Mouse (Mus musculus) hindbrain, embryonic 14.5 days (tissue): ENCODE measurements around the gene Garnl3. TPM values are rescaled to one million over a fixed set of nuclear protein-coding genes. Genes with fewer than 3 reads are reported as not detected.
"Not testable (repeated sequence)": the region's sequence is repeated elsewhere in the genome, so short reads cannot be mapped to it uniquely, and the experiment has no call there.

Source experiments
- ATAC-seq: fragments of 200-750 bp; cut with Nextera tagmentation; 2 replicates; pipeline ENCODE4 v1.8.0; 2017; ENCODE audit warnings: moderate number of reproducible peaks, mild to moderate bottlenecking, moderate TSS enrichment, moderate library complexity; ENCODE audit not compliant: low FRiP score
- DNase-seq: peaks from one replicate; pipeline ENCODE4 v3.0.0-alpha.2; 2015; ENCODE audit warnings: low spot score
- H3K27ac ChIP-seq: fragments of 300-500 bp; sonication (generic); 2 replicates; pipeline ENCODE4 v1.5.1; 2014; ENCODE audit warnings: mild to moderate bottlenecking, moderate library complexity
- H3K27me3 ChIP-seq: fragments of 300-500 bp; sonication (generic); 2 replicates; pipeline ENCODE4 v1.6.1; 2014; ENCODE audit warnings: mild to moderate bottlenecking, low read length, mixed read lengths; ENCODE audit not compliant: control insufficient read depth, insufficient read depth
- H3K36me3 ChIP-seq: fragments of 300-500 bp; sonication (generic); replicated peaks from 2 replicates; pipeline ENCODE4 v1.6.1; 2014; ENCODE audit not compliant: control insufficient read depth, insufficient read depth
- H3K4me1 ChIP-seq: fragments of 300-500 bp; sonication (generic); replicated peaks from 2 replicates; pipeline ENCODE4 v1.6.1; 2014; ENCODE audit warnings: antibody characterized with exemption, low read length, mixed read lengths; ENCODE audit not compliant: control insufficient read depth, insufficient read depth
- H3K4me2 ChIP-seq: fragments of 300-500 bp; sonication (generic); replicated peaks from 2 replicates; pipeline ENCODE4 v1.6.1; 2014; ENCODE audit warnings: mild to moderate bottlenecking, moderate library complexity
- H3K4me3 ChIP-seq: fragments of 300-500 bp; sonication (generic); replicated peaks from 2 replicates; pipeline ENCODE4 v1.5.1; 2014; ENCODE audit warnings: mild to moderate bottlenecking, low read length
- H3K9ac ChIP-seq: fragments of 300-500 bp; sonication (generic); 2 replicates; pipeline ENCODE4 v1.6.1; 2014
- H3K9me3 ChIP-seq: fragments of 300-500 bp; sonication (generic); 2 replicates; pipeline ENCODE4 v1.6.1; 2016; ENCODE audit warnings: low read length; ENCODE audit not compliant: control insufficient read depth
- WGBS: fragments of 180-500 bp; shearing (Covaris S2); extraction: QIAGEN DNeasy Blood & Tissue Kit; methylation state at CpG from one replicate; pipeline ENCODE4 v1.1.7; 2014; 5-methylcytosine and 5-hydroxymethylcytosine counted together
- polyA plus RNA-seq: library from polyadenylated mRNA; unstranded; fragments of >200 nt; fragmentation: Nextera tagmentation; extraction: Ambion mirVana; gene quantifications from 2 replicates; pipeline ENCODE4 v1.2.1, GENCODE M21; 2014

The Garnl3 gene
- polyA plus RNA-seq, 1 experiment from 2014 or later: 67.5 TPM

- not testable (repeated sequence) for H3K4me3 ChIP-seq, H3K27ac ChIP-seq, H3K9ac ChIP-seq, H3K36me3 ChIP-seq, DNase-seq, ATAC-seq, H3K4me2 ChIP-seq, H3K9me3 ChIP-seq, H3K27me3 ChIP-seq, H3K4me1 ChIP-seq
- WGBS: 93% methylated on average over 12 of the region's 12 CpGs
Observed at GRCm38 (mm10) chr2:33097326-33097725, 34.1 kb downstream of the Garnl3 start.

GRCm38 (mm10) chr2:33095221-33095671, 36.2 kb downstream of the Garnl3 start:
- Histone ChIP-seq H3K4me2 (no peak overlapping the region), H3K27ac (no peak overlapping the region), H3K4me1 (no peaks in the 10 kb centered on the region), H3K9ac (no peak overlapping the region), H3K36me3 (no peaks in the 10 kb centered on the region), H3K9me3 (no peaks in the 10 kb centered on the region), H3K4me3 (no peak overlapping the region), H3K27me3 (no peaks in the 10 kb centered on the region)
- ATAC-seq: no peak
- DNase-seq: no peak
- 75% methylated on average over 10 of the region's 10 CpGs for WGBS

GRCm38 (mm10) chr2:33090620-33091520, 40.6 kb downstream of the Garnl3 start:
- H3K27me3 ChIP-seq: no peaks in the 10 kb centered on the region
- ATAC-seq (no peak), DNase-seq (no peak)
- no peaks in the 10 kb centered on the region for H3K4me1 ChIP-seq
- no peak overlapping the region for H3K9ac ChIP-seq
- H3K36me3 ChIP-seq: no peaks in the 10 kb centered on the region
- H3K27ac ChIP-seq: no peak overlapping the region
- no peak overlapping the region for H3K4me2 ChIP-seq
- 89% methylated on average over 8 of the region's 8 CpGs for WGBS
- no peaks in the 10 kb centered on the region for H3K9me3 ChIP-seq
- no peak overlapping the region for H3K4me3 ChIP-seq

GRCm38 (mm10) chr2:33090033-33090400, 41.4 kb downstream of the Garnl3 start:
- H3K9ac ChIP-seq, H3K4me2 ChIP-seq, H3K4me1 ChIP-seq, H3K27me3 ChIP-seq, ATAC-seq, H3K27ac ChIP-seq, DNase-seq, H3K4me3 ChIP-seq, H3K36me3 ChIP-seq, H3K9me3 ChIP-seq: not testable (repeated sequence)
- WGBS: 80% methylated on average over 1 of the region's 1 CpGs

GRCm38 (mm10) chr2:33089356-33090032, 42.0 kb downstream of the Garnl3 start:
- H3K4me2 ChIP-seq: no peak overlapping the region
- H3K9ac ChIP-seq: no peak overlapping the region
- H3K9me3 ChIP-seq: no peaks in the 10 kb centered on the region
- ATAC-seq (no peak), DNase-seq (no peak)
- no peak overlapping the region for H3K4me3 ChIP-seq
- H3K4me1 ChIP-seq: no peaks in the 10 kb centered on the region
- WGBS: 84% methylated on average over 5 of the region's 5 CpGs
- no peaks in the 10 kb centered on the region for H3K27me3 ChIP-seq
- no peaks in the 10 kb centered on the region for H3K36me3 ChIP-seq
- H3K27ac ChIP-seq: no peak overlapping the region

- Histone ChIP-seq H3K27ac (peak overlapping the region; percentile 64), H3K36me3 (no peaks in the 10 kb centered on the region), H3K4me2 (peak overlapping the region; percentile 35), H3K4me3 (peak overlapping the region; percentile 11; the same call in 1 of the 2 replicates), H3K9ac (0 out of 2 replicates have a peak overlapping the region, but pooled peaks have one; percentile 14), H3K9me3 (no peaks in the 10 kb centered on the region), H3K27me3 (no peaks in the 10 kb centered on the region), H3K4me1 (no peaks in the 10 kb centered on the region)
- DNase-seq (no peak), ATAC-seq (no peak)
- WGBS: 71% methylated on average over 7 of the region's 7 CpGs
Observed at GRCm38 (mm10) chr2:33086671-33087363, 44.6 kb downstream of the Garnl3 start.

GRCm38 (mm10) chr2:33086016-33086596, 45.3 kb downstream of the Garnl3 start:
- Histone ChIP-seq H3K4me3 (peak overlapping the region; percentile 18), H3K27ac (peak overlapping the region; percentile 64)

GRCm38 (mm10) chr2:33084221-33084620, 47.2 kb downstream of the Garnl3 start:
- no peaks in the 10 kb centered on the region for H3K27me3 ChIP-seq
- H3K27ac ChIP-seq: no peak overlapping the region
- H3K36me3 ChIP-seq: no peaks in the 10 kb centered on the region
- no peak overlapping the region for H3K4me3 ChIP-seq
- no peaks in the 10 kb centered on the region for H3K9me3 ChIP-seq
- DNase-seq: no peak
- peaks cover 7% of the 10 kb centered on the region for H3K4me1 ChIP-seq
- H3K9ac ChIP-seq: no peak overlapping the region
- no peak overlapping the region for H3K4me2 ChIP-seq
- ATAC-seq: no peak
- 95% methylated on average over 3 of the region's 3 CpGs for WGBS

More at GRCm38 (mm10) chr2:33086016-33086596, 45.3 kb downstream of the Garnl3 start:
- DNase-seq: no peak
- Histone ChIP-seq H3K9ac (peak overlapping the region; percentile 52), H3K4me2 (peak overlapping the region; percentile 39), H3K4me1 (no peaks in the 10 kb centered on the region), H3K27me3 (no peaks in the 10 kb centered on the region), H3K9me3 (no peaks in the 10 kb centered on the region), H3K36me3 (no peaks in the 10 kb centered on the region)
- ATAC-seq: no peak
- 40% methylated on average over 7 of the region's 7 CpGs for WGBS
